Mouse (Mus musculus): ENCODE data around the gene Olfr488.
"Not testable (repeated sequence)": the region's sequence is repeated elsewhere in the genome, so short reads cannot be mapped to it uniquely, and the experiment has no call there.

Olfr488 gene

GRCm38 (mm10) chr7:108258247-108258646 is at the start of gene Olfr488:
Olfr488 (minus strand) TSS chr7:108258347.
- no peak for DNase-seq (ENCODE audit: low read depth)

GRCm38 (mm10) chr7:108288834-108289233 is 30.7 kb upstream of the Olfr488 start, which contains the start of gene Olfr490:
Olfr490 (minus strand) TSS chr7:108288934.
- DNase-seq (ENCODE audit: low read depth) = no peak

- no peak for DNase-seq (ENCODE audit: low read depth)
Measured at GRCm38 (mm10) chr7:108233551-108233950, 24.6 kb downstream of the Olfr488 start.

GRCm38 (mm10) chr7:108214536-108214935 is 43.6 kb downstream of the Olfr488 start, which contains the start of gene Olfr487:
Olfr487 (minus strand) TSS chr7:108214636.
- not testable (repeated sequence) for DNase-seq (ENCODE audit: low read depth)

Measured in c-Kit-positive CD71-positive TER-119-negative erythroid progenitor cells, embryonic 14.5 days (primary cell).